Comparison of ENCODE assay signal across 8 mouse cellular contexts in the genomic region with DNA sequence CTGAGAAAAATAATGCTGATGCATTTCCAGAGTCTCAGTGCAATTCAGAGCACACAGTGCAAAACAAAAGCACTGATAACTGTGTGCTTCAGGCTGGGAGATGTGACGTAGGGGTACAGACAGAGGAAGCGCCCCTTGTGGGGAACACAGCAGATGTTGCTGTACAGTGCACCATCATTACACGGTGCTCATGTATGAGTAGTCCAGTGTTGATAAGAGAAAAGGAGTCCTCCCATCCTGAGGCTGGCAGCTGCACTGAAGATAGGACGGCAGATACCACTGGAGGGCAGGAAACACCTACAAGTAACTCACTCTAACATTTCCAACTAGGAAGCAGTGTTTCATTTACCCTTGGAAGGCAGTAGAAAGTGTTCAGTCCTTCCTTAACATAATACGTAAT.
A peak's percentile ranks its signal among the peaks of the same experiment; 100 is the strongest.
DNase-seq lines count a peak whose midpoint lies in the region; ATAC-seq and TF ChIP-seq lines count a peak whose summit lies in the region.
"Had no signal": no experiment of that assay in that cellular context is flagged by ENCODE, and none has a peak within 500 bp of the region (broad histone marks: within the 10 kb centered on the region; RNA-seq: fewer than 3 reads in every experiment).

No protein-coding gene starts in this region.

- H3K4me1 ChIP-seq in kidney, postnatal 0 days (replicated peaks; ENCODE audit: insufficient read depth, low read length) = no peaks in the 10 kb centered on the region
- no peaks in the 10 kb centered on the region for H3K4me1 ChIP-seq in forebrain, embryonic 16.5 days (replicated peaks; ENCODE audit: control insufficient read depth, insufficient read depth, low read length)
- H3K4me1 ChIP-seq in liver, postnatal 0 days (ENCODE audit: insufficient read depth) = peaks cover 6% of the 10 kb centered on the region

- no peak overlapping the region for H3K4me3 ChIP-seq in kidney, postnatal 0 days (replicated peaks; ENCODE audit: low read depth, low read length)
- H3K4me3 ChIP-seq in forebrain, embryonic 16.5 days (replicated peaks; ENCODE audit: low read length) = no peak overlapping the region
- no peak overlapping the region for H3K4me3 ChIP-seq in liver, postnatal 0 days (ENCODE audit: low read depth, low read length)

- intact Hi-C loops in gastrocnemius, postnatal 14 days (cut with DNase I; ENCODE audit: low total_unique reads) = no loop called here

- 67% methylated on average over 5 of the region's 5 CpGs for WGBS in kidney, postnatal 0 days
- 69% methylated on average over 5 of the region's 5 CpGs for WGBS in forebrain, embryonic 16.5 days
- WGBS in liver, postnatal 0 days (ENCODE audit: insufficient replicate concordance) = 44% methylated on average over 5 of the region's 5 CpGs

- H3K9ac ChIP-seq in kidney, postnatal 0 days (ENCODE audit: low read depth, low read length) = no peak overlapping the region
- no peak overlapping the region for H3K9ac ChIP-seq in forebrain, embryonic 16.5 days (replicated peaks; ENCODE audit: low read depth, low read length)
- H3K9ac ChIP-seq in liver, postnatal 0 days (replicated peaks) = no peak overlapping the region

- no peak overlapping the region for H3K27ac ChIP-seq in kidney, postnatal 0 days
- H3K27ac ChIP-seq in forebrain, embryonic 16.5 days (ENCODE audit: low read length) = no peak overlapping the region
- H3K27ac ChIP-seq in liver, postnatal 0 days (ENCODE audit: low read depth) = peak overlapping the region; percentile 26; the same call in 1 of the 2 replicates

- no peaks in the 10 kb centered on the region for H3K27me3 ChIP-seq in kidney, postnatal 0 days (ENCODE audit: insufficient read depth, low read length)
- H3K27me3 ChIP-seq in forebrain, embryonic 16.5 days (replicated peaks; ENCODE audit: control insufficient read depth, insufficient read depth, low read length) = no peaks in the 10 kb centered on the region
- H3K27me3 ChIP-seq in liver, postnatal 0 days (ENCODE audit: insufficient read depth, low read length) = no peaks in the 10 kb centered on the region

- DNase-seq in kidney, postnatal 0 days (ENCODE audit: low spot score) = no peak
- no peak for DNase-seq in kidney, adult 9 months
- peak; percentile 56 for DNase-seq in c-Kit-positive CD71-positive TER-119-negative erythroid progenitor cells, embryonic 14.5 days (ENCODE audit: low read depth)
- peak; percentile 39 for DNase-seq in liver, postnatal 0 days
- DNase-seq in gastrocnemius, postnatal 14 days = no peak
- DNase-seq: lung, postnatal 10 days had no signal

- no peaks in the 10 kb centered on the region for H3K36me3 ChIP-seq in kidney, postnatal 0 days (ENCODE audit: insufficient read depth, low read length)
- no peaks in the 10 kb centered on the region for H3K36me3 ChIP-seq in forebrain, embryonic 16.5 days (ENCODE audit: control insufficient read depth, insufficient read depth)
- H3K36me3 ChIP-seq in liver, postnatal 0 days (replicated peaks; ENCODE audit: insufficient read depth, low read length) = no peaks in the 10 kb centered on the region

- no peak for ATAC-seq in kidney, postnatal 0 days (replicated peaks; ENCODE audit: low FRiP score, low read depth)
- ATAC-seq in forebrain, embryonic 16.5 days = peak; percentile 43
- ATAC-seq in liver, postnatal 0 days = peak; percentile 96
- no peak for ATAC-seq in inflammation-experienced regulatory T-cells, adult 6 months

- H3K4me2 ChIP-seq in kidney, postnatal 0 days (ENCODE audit: low read length) = no peak overlapping the region
- no peak overlapping the region for H3K4me2 ChIP-seq in forebrain, embryonic 16.5 days (ENCODE audit: low read length)
- no peak overlapping the region for H3K4me2 ChIP-seq in liver, postnatal 0 days (ENCODE audit: low read depth, low read length)

- peak; percentile 30; the same call in 1 of the 2 replicates for TF ChIP-seq CTCF in kidney, postnatal 0 days (IDR thresholded peaks at IDR 0.05; ENCODE audit: low read depth)
- peak; percentile 65 for TF ChIP-seq CTCF in liver, postnatal 0 days (IDR thresholded peaks at IDR 0.05; ENCODE audit: low read depth)

- no peaks in the 10 kb centered on the region for H3K9me3 ChIP-seq in kidney, postnatal 0 days (replicated peaks; ENCODE audit: low read length)
- H3K9me3 ChIP-seq in forebrain, embryonic 16.5 days (ENCODE audit: control insufficient read depth, low read length) = no peaks in the 10 kb centered on the region
- H3K9me3 ChIP-seq in liver, postnatal 0 days (ENCODE audit: low read length) = no peaks in the 10 kb centered on the region

- peak; percentile 30; the same call in 1 of the 2 replicates for TF ChIP-seq EP300 in liver, postnatal 0 days (IDR thresholded peaks at IDR 0.05; ENCODE audit: low read depth)

Comparison
In these comparisons a context has a peak if more than half of its experiments do, and no peak if none do; other contexts are left out.
1. ATAC-seq: peak in forebrain, embryonic 16.5 days (single experiment) and liver, postnatal 0 days (single experiment); none in kidney, postnatal 0 days (single experiment) and inflammation-experienced regulatory T-cells, adult 6 months (single experiment).
2. DNase-seq: peak in c-Kit-positive CD71-positive TER-119-negative erythroid progenitor cells, embryonic 14.5 days (single experiment) and liver, postnatal 0 days (single experiment); none in kidney, postnatal 0 days (single experiment), kidney, adult 9 months (single experiment) and gastrocnemius, postnatal 14 days (single experiment).